Mouse (Mus musculus): ENCODE data around the gene Gm42957. TPM values are rescaled to one million over a fixed set of nuclear protein-coding genes. Genes with fewer than 3 reads are reported as not detected.
"Not testable (repeated sequence)": the region's sequence is repeated elsewhere in the genome, so short reads cannot be mapped to it uniquely, and the experiment has no call there.

Gene Gm42957
- polyA plus RNA-seq, 1 experiment from 2014 or later, result 0.02 TPM

DNA sequence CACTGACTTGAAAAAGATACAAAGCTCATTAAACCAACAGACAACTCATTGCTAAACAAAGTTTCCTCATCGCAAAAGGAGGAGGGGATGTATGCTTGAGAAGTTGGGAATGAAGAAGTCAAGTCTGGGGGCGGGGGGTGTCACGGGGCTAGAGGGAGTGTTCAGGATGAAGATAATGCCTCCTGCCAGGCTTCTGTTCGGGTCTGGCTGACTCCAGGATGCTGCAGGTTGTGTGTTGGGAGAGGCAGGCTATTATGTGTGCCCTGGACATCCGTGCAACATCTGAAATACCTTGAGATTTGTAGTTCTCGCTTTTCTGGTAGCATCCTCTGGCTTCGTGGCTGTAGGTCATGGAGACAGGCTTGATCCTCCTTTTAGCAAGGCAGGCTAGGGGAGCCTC lies 43.2 kb downstream of the Gm42957 start:
- H3K4me3 ChIP-seq (ENCODE audit: low read depth, low read length), result no peak overlapping the region
- no peaks in the 10 kb centered on the region; the same call in 1 of the 2 replicates for H3K4me1 ChIP-seq (ENCODE audit: control insufficient read depth, low read depth, low read length)
- H3K4me2 ChIP-seq (ENCODE audit: low read depth, low read length), result no peak overlapping the region
- no peaks in the 10 kb centered on the region for H3K9me3 ChIP-seq (replicated peaks; ENCODE audit: control insufficient read depth, low read length)
- H3K27ac ChIP-seq (ENCODE audit: low read length), result no peak overlapping the region
- no peak for ATAC-seq (ENCODE audit: low read depth)
- 54% methylated on average over 7 of the region's 7 CpGs for WGBS (ENCODE audit: insufficient replicate concordance)
- no peaks in the 10 kb centered on the region for H3K36me3 ChIP-seq (ENCODE audit: control insufficient read depth, insufficient read depth)
- H3K9ac ChIP-seq (ENCODE audit: low read depth, low read length), result no peak overlapping the region
- H3K27me3 ChIP-seq (ENCODE audit: control insufficient read depth, insufficient read depth, low read depth, low read length), result peaks cover 2% of the 10 kb centered on the region

DNA sequence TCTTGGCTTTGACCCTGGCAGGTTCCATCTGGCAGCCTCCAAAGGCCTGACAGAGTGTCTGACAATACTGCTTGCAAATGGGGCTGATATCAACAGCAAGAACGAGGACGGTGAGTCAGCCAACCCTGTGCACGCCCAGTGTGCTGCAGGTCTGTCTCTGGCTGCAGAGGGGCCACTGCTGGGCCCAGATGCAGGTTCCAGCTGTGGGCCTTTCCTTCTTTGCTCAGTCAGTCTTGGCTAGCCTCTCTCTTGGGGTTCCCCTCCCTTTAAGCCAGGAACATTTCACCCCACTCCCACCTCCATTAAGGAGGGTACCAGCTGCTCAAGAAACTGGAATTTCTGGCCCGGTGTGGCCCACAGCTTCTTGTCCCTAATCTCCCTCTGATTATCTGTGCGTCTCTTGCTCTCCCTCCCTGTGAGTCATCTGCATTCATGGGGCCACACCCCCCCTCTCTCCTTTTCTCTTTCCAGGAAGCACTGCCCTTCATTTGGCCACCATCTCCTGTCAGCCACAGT lies 43.9 kb downstream of the Gm42957 start:
- no peak for ATAC-seq (ENCODE audit: low read depth)
- no peak overlapping the region for H3K4me2 ChIP-seq (ENCODE audit: low read depth, low read length)

DNA sequence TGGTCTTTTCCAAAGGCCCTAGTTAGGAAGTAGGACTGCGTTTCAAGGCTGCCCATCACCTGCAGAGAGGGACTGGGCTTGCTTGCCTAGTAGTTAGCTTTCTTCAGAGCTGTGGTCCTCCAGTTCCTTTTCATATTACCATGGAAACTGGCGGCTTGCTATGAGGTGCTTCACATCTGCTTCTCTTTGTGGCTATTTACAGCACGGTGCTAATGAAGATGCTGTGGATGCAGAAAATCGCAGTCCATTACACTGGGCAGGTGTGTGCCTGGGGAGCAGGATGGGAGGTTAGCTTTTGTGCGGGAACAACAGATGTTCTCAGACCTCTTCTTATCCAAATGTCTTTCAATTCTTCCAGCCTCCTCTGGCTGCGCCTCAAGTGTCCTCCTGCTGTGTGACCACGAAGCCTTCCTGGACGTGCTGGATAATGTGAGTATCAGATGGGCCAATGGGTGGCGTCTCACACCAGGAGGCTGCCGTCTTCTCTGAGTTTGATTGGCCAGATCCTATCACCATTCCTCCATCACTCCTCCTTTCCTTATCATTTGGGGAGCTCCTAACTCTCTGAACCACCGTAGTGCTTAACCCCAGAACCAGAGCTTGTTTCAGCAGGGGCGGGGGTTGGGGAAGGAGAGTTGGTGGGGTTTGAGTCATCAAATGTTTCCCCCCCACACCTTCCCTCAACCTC lies 45.1 kb downstream of the Gm42957 start:
- H3K27ac ChIP-seq (ENCODE audit: low read length), result no peak overlapping the region
- no peaks in the 10 kb centered on the region for H3K9me3 ChIP-seq (replicated peaks; ENCODE audit: control insufficient read depth, low read length)
- H3K9ac ChIP-seq (ENCODE audit: low read depth, low read length), result no peak overlapping the region
- WGBS (ENCODE audit: insufficient replicate concordance), result 18% methylated on average over 12 of the region's 12 CpGs
- no peak overlapping the region for H3K4me3 ChIP-seq (ENCODE audit: low read depth, low read length)
- no peaks in the 10 kb centered on the region for H3K36me3 ChIP-seq (ENCODE audit: control insufficient read depth, insufficient read depth)
- no peaks in the 10 kb centered on the region; the same call in 1 of the 2 replicates for H3K4me1 ChIP-seq (ENCODE audit: control insufficient read depth, low read depth, low read length)
- ATAC-seq (ENCODE audit: low read depth), result no peak
- H3K4me2 ChIP-seq (ENCODE audit: low read depth, low read length), result no peak overlapping the region
- peaks cover 21% of the 10 kb centered on the region for H3K27me3 ChIP-seq (ENCODE audit: control insufficient read depth, insufficient read depth, low read depth, low read length)

More for the DNA sequence above, 43.9 kb downstream of the Gm42957 start:
- Histone ChIP-seq H3K9ac (ENCODE audit: low read depth, low read length) (no peak overlapping the region), H3K36me3 (ENCODE audit: control insufficient read depth, insufficient read depth) (no peaks in the 10 kb centered on the region), H3K27me3 (ENCODE audit: control insufficient read depth, insufficient read depth, low read depth, low read length) (peaks cover 9% of the 10 kb centered on the region), H3K4me1 (ENCODE audit: control insufficient read depth, low read depth, low read length) (no peaks in the 10 kb centered on the region; the same call in 1 of the 2 replicates), H3K9me3 (replicated peaks; ENCODE audit: control insufficient read depth, low read length) (no peaks in the 10 kb centered on the region), H3K27ac (ENCODE audit: low read length) (no peak overlapping the region), H3K4me3 (ENCODE audit: low read depth, low read length) (no peak overlapping the region)
- 8% methylated on average over 5 of the region's 5 CpGs for WGBS (ENCODE audit: insufficient replicate concordance)

DNA sequence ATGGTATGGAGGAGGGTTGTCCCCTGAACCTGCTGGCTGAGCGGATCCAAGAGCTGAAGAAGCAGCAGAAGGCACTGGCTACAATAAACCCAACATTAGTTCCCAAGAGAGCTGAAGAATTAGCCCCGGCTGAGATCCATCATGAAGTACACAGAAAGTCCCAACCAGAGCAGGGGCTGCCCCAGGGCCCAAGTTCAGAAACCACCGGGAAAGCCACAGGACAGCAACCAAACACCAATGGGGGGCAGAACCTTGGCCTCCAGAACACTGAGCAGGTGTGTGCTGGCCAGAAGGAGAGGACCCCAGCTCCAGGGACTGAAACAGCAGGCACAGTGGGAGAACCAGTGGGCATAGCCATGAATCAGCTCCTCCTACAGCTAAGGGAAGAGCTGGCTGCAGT lies 48.2 kb downstream of the Gm42957 start:
- Histone ChIP-seq H3K9me3 (replicated peaks; ENCODE audit: control insufficient read depth, low read length) (no peaks in the 10 kb centered on the region), H3K4me2 (ENCODE audit: low read depth, low read length) (no peak overlapping the region), H3K27me3 (ENCODE audit: control insufficient read depth, insufficient read depth, low read depth, low read length) (peaks cover 28% of the 10 kb centered on the region), H3K4me3 (ENCODE audit: low read depth, low read length) (no peak overlapping the region), H3K4me1 (ENCODE audit: control insufficient read depth, low read depth, low read length) (no peaks in the 10 kb centered on the region; the same call in 1 of the 2 replicates), H3K36me3 (ENCODE audit: control insufficient read depth, insufficient read depth) (no peaks in the 10 kb centered on the region), H3K9ac (ENCODE audit: low read depth, low read length) (no peak overlapping the region), H3K27ac (ENCODE audit: low read length) (no peak overlapping the region)
- no peak for ATAC-seq (ENCODE audit: low read depth)
- WGBS (ENCODE audit: insufficient replicate concordance), result 62% methylated on average over 3 of the region's 3 CpGs

DNA sequence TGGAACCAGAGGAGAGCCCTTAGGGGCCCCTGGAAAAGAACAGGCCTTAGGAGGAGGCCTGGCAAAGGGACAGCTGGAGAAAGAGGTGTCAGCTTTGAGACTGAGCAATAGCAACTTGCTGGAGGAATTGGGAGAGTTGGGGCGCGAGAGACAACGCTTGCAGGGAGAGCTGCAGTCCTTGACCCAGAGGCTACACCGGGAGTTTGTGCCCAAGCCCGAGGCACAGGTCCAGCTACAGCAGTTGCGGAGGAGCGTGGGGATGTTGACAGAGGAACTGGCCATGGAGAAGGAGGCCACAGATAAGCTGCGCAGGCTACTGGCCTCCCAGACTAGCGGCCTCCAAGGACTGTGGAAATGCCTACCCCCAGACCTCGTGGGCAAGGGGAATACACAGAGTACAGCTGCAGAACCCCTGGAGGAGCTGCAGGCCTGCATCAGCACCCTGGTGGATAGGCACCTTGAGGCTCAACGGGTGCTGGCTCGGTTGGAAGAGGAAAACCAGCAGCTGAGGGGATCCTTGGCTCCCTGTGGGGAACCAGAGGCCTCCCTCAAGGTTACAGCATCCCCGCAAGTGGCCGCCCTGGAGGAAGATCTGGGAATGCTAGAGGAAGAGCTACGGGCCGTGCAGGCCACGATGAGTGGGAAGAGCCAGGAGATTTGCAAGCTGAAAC lies 49.0 kb downstream of the Gm42957 start:
- Histone ChIP-seq H3K4me3 (ENCODE audit: low read depth, low read length) (no peak overlapping the region), H3K4me1 (ENCODE audit: control insufficient read depth, low read depth, low read length) (no peaks in the 10 kb centered on the region; the same call in 1 of the 2 replicates), H3K36me3 (ENCODE audit: control insufficient read depth, insufficient read depth) (no peaks in the 10 kb centered on the region), H3K4me2 (ENCODE audit: low read depth, low read length) (no peak overlapping the region), H3K9me3 (replicated peaks; ENCODE audit: control insufficient read depth, low read length) (no peaks in the 10 kb centered on the region), H3K27ac (ENCODE audit: low read length) (no peak overlapping the region), H3K27me3 (ENCODE audit: control insufficient read depth, insufficient read depth, low read depth, low read length) (peaks cover 28% of the 10 kb centered on the region), H3K9ac (ENCODE audit: low read depth, low read length) (no peak overlapping the region)
- no peak for ATAC-seq (ENCODE audit: low read depth)
- WGBS (ENCODE audit: insufficient replicate concordance), result 43% methylated on average over 17 of the region's 17 CpGs

DNA sequence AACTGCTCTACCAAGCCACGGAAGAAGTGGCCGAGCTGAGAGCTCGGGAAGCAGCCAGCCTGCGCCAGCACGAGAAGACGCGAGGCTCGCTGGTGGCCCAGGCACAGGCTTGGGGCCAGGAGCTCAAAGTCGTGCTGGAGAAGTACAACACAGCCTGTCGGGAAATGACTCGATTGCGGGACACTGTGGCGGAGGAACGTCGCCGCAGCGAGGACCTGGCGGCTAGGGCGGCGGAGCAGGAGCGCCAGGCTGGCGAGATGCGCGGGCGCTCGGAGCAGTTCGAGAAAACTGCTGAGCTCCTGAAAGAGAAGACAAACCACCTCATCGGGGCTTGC lies 49.5 kb downstream of the Gm42957 start:
- H3K27me3 ChIP-seq (ENCODE audit: control insufficient read depth, insufficient read depth, low read depth, low read length), result peaks cover 28% of the 10 kb centered on the region
- ATAC-seq (ENCODE audit: low read depth), result no peak
- no peak overlapping the region for H3K4me3 ChIP-seq (ENCODE audit: low read depth, low read length)
- no peaks in the 10 kb centered on the region for H3K9me3 ChIP-seq (replicated peaks; ENCODE audit: control insufficient read depth, low read length)
- no peaks in the 10 kb centered on the region for H3K4me1 ChIP-seq (ENCODE audit: control insufficient read depth, low read depth, low read length)
- no peak overlapping the region for H3K9ac ChIP-seq (ENCODE audit: low read depth, low read length)
- no peaks in the 10 kb centered on the region for H3K36me3 ChIP-seq (ENCODE audit: control insufficient read depth, insufficient read depth)
- 16% methylated on average over 28 of the region's 28 CpGs for WGBS (ENCODE audit: insufficient replicate concordance)
- H3K4me2 ChIP-seq (ENCODE audit: low read depth, low read length), result no peak overlapping the region
- no peak overlapping the region for H3K27ac ChIP-seq (ENCODE audit: low read length)

DNA sequence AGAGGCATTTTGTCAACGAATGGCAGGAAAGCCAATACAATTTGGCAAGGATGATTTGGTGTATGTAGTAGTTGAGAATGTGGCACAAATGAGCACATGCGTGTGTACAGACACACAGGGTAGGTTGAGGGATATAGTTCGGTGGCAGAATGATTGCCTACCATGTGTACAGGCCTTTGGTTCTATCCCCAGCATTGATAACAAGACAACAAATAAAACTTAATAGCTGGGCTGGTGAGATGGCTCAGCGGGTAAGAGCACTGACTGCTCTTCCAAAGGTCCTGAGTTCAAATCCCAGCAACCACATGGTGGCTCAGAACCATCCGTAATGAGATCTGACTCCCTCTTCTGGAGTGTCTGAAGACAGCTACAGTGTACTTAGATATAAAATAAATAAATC lies 50.8 kb downstream of the Gm42957 start:
- H3K4me3 ChIP-seq (ENCODE audit: low read depth, low read length); H3K36me3 ChIP-seq (ENCODE audit: control insufficient read depth, insufficient read depth); H3K27ac ChIP-seq (ENCODE audit: low read length); H3K4me1 ChIP-seq (ENCODE audit: control insufficient read depth, low read depth, low read length); H3K4me2 ChIP-seq (ENCODE audit: low read depth, low read length); H3K9me3 ChIP-seq (replicated peaks; ENCODE audit: control insufficient read depth, low read length); ATAC-seq (ENCODE audit: low read depth); H3K9ac ChIP-seq (ENCODE audit: low read depth, low read length): not testable (repeated sequence)
- H3K27me3 ChIP-seq (ENCODE audit: control insufficient read depth, insufficient read depth, low read depth, low read length), result peaks cover 28% of the 10 kb centered on the region
- 63% methylated on average over 5 of the region's 5 CpGs for WGBS (ENCODE audit: insufficient replicate concordance)

DNA sequence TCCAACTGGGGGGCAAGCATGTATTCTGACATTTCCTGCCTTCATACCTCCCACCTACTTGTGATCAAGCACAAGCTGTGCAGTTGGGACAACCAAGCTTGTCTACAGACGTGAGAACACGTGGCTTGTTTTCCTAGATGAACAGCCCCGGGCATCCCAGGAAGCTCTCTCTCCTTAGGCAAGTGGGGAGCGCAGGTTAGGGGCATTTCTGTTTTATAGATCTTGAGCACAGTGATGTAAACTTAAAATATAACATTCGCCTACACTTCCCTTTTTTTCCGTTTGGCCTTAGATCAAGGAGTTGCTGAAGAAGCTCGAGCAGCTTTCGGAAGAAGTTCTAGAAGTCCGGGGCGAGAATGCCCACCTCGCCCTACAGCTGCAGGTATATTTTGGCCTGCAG lies 53.6 kb downstream of the Gm42957 start:
- H3K27ac ChIP-seq (ENCODE audit: low read length), result no peak overlapping the region
- no peak overlapping the region for H3K9ac ChIP-seq (ENCODE audit: low read depth, low read length)
- H3K9me3 ChIP-seq (replicated peaks; ENCODE audit: control insufficient read depth, low read length), result no peaks in the 10 kb centered on the region
- H3K4me3 ChIP-seq (ENCODE audit: low read depth, low read length), result no peak overlapping the region
- H3K4me1 ChIP-seq (ENCODE audit: control insufficient read depth, low read depth, low read length), result no peaks in the 10 kb centered on the region
- no peak overlapping the region for H3K4me2 ChIP-seq (ENCODE audit: low read depth, low read length)
- WGBS (ENCODE audit: insufficient replicate concordance), result 51% methylated on average over 11 of the region's 11 CpGs
- H3K27me3 ChIP-seq (ENCODE audit: control insufficient read depth, insufficient read depth, low read depth, low read length), result peaks cover 23% of the 10 kb centered on the region
- H3K36me3 ChIP-seq (ENCODE audit: control insufficient read depth, insufficient read depth), result no peaks in the 10 kb centered on the region
- no peak for ATAC-seq (ENCODE audit: low read depth)

DNA sequence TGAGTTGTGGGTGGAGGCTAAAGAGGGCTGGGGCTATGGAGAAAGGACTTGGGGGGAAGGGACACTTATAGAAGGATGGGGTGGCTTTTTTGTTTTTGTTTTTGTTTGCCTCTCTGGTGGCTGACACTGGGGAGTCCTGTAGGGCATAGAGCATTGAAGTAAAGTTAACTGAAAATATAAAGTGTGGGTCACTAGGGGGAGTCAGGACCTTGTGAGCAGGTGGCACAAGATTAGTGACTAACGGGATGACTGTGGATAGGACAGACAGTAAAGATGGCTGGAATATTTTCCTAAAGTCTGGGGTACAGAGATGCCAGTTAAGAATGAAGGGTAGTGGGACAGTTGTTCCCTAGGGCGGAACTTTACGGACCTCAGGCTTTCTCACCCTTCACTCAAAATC lies 55.0 kb downstream of the Gm42957 start:
- H3K9ac ChIP-seq (ENCODE audit: low read depth, low read length), result no peak overlapping the region
- no peaks in the 10 kb centered on the region for H3K36me3 ChIP-seq (ENCODE audit: control insufficient read depth, insufficient read depth)
- no peak overlapping the region for H3K27ac ChIP-seq (ENCODE audit: low read length)
- no peaks in the 10 kb centered on the region for H3K4me1 ChIP-seq (ENCODE audit: control insufficient read depth, low read depth, low read length)
- no peak overlapping the region for H3K4me2 ChIP-seq (ENCODE audit: low read depth, low read length)
- no peaks in the 10 kb centered on the region for H3K9me3 ChIP-seq (replicated peaks; ENCODE audit: control insufficient read depth, low read length)
- H3K27me3 ChIP-seq (ENCODE audit: control insufficient read depth, insufficient read depth, low read depth, low read length), result peaks cover 8% of the 10 kb centered on the region; the same call in 1 of the 2 replicates
- no peak for ATAC-seq (ENCODE audit: low read depth)
- no peak overlapping the region for H3K4me3 ChIP-seq (ENCODE audit: low read depth, low read length)
- 51% methylated on average over 3 of the region's 3 CpGs for WGBS (ENCODE audit: insufficient replicate concordance)
